Comparison of ENCODE assay signal across 12 mouse cellular contexts in the genomic region with DNA sequence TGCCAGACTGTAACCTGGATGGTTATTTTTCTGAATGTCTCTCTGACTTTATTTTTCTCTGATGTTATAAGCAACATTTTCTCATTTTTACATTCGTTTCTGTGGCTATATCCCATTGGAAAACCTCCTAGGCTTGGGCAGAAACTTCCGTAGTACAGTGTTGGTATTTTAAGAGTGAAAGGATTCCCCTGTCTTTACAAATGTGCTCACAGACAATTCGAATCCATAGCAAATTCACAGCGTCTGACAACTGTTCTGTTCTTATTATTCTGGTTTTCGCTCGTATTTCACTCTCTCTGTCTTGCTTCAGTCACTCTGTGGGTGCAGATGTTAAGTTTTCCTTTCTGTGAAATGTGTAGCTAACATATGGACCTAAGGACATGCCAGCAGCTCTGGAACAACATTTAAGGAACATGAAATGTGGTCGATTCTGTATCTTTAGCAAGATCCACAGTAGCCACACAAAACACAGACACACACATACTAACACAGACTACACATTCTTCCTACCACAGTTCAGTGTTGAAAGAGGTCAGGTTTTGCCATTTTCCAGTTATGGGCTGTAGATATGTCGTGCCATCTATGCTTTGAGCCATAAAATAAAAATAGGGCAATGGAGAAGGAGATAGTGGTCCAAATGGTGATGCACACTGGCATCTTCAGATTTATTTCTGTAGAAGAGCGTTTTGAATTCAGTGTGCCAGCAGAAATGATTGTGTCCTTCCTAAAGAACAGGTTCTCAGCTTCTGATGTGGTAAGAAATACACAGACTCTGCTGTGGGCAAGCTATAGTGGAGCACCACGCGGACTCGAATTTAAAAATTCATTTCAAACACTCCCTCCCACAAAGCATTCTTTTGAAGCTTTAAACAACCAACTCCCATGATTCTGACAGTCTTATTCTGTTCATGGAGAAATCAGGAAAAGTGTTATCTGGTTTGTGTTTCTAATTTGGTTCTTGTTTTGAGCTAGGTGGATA.
DNase-seq lines count a peak whose midpoint lies in the region; ATAC-seq lines count a peak whose summit lies in the region.
"Had no signal": no experiment of that assay in that cellular context is flagged by ENCODE, and none has a peak within 500 bp of the region (broad histone marks: within the 10 kb centered on the region; RNA-seq: fewer than 3 reads in every experiment).

No protein-coding gene starts in this region.

- no peaks in the 10 kb centered on the region for H3K27me3 ChIP-seq in embryonic facial prominence, embryonic 15.5 days
- H3K27me3 ChIP-seq in hindbrain, embryonic 15.5 days = no peaks in the 10 kb centered on the region
- no peaks in the 10 kb centered on the region for H3K27me3 ChIP-seq in midbrain, embryonic 16.5 days (ENCODE audit: control insufficient read depth, insufficient read depth, low read depth, low read length)
- H3K27me3 ChIP-seq: heart, embryonic 12.5 days had no signal

- peak overlapping the region; percentile 35; the same call in 1 of the 2 replicates for H3K4me2 ChIP-seq in embryonic facial prominence, embryonic 15.5 days (replicated peaks)
- H3K4me2 ChIP-seq in hindbrain, embryonic 15.5 days = peak overlapping the region; percentile 67
- peak overlapping the region; percentile 68 for H3K4me2 ChIP-seq in midbrain, embryonic 16.5 days (ENCODE audit: low read length)
- H3K4me2 ChIP-seq: heart, embryonic 12.5 days had no signal

- DNase-seq in layer of hippocampus, adult 11-12 months (ENCODE audit: low spot score) = peak; percentile 31
- no peak for DNase-seq in layer of hippocampus, postnatal 25 days (ENCODE audit: extremely low spot score in 1 of 2, low spot score in 1 of 2)
- DNase-seq in testis, postnatal 10 days (ENCODE audit: low spot score) = no peak
- DNase-seq in spleen, postnatal 14 days (ENCODE audit: low spot score in 2 of 2) = no peak
- DNase-seq in gastrocnemius, postnatal 36 days = no peak
- DNase-seq: kidney, adult 9 months; thymus, adult 2 months had no signal

- intact Hi-C loops in gastrocnemius, postnatal 36 days (cut with DNase I) = loop anchor here (5.0 kb wide), 1 partner anchor 80 kb away; no protein-coding TSS in a partner anchor

- H3K9me3 ChIP-seq in embryonic facial prominence, embryonic 15.5 days (replicated peaks) = no peaks in the 10 kb centered on the region
- H3K9me3 ChIP-seq in hindbrain, embryonic 15.5 days = no peaks in the 10 kb centered on the region
- no peaks in the 10 kb centered on the region for H3K9me3 ChIP-seq in midbrain, embryonic 16.5 days (replicated peaks; ENCODE audit: control insufficient read depth, low read length, poor library complexity, severe bottlenecking)
- H3K9me3 ChIP-seq: heart, embryonic 12.5 days had no signal

- 61% methylated on average over 12 of the region's 12 CpGs for WGBS in embryonic facial prominence, embryonic 15.5 days
- WGBS in hindbrain, embryonic 15.5 days = 9% methylated on average over 12 of the region's 12 CpGs
- 11% methylated on average over 12 of the region's 12 CpGs for WGBS in midbrain, embryonic 16.5 days

- H3K4me3 ChIP-seq in embryonic facial prominence, embryonic 15.5 days (replicated peaks) = no peak overlapping the region
- peak overlapping the region; percentile 50 for H3K4me3 ChIP-seq in hindbrain, embryonic 15.5 days
- peak overlapping the region; percentile 37 for H3K4me3 ChIP-seq in midbrain, embryonic 16.5 days (ENCODE audit: low read depth, low read length)
- H3K4me3 ChIP-seq: heart, embryonic 12.5 days had no signal

- H3K36me3 ChIP-seq in embryonic facial prominence, embryonic 15.5 days = no peaks in the 10 kb centered on the region
- H3K36me3 ChIP-seq in hindbrain, embryonic 15.5 days = no peaks in the 10 kb centered on the region
- H3K36me3 ChIP-seq in midbrain, embryonic 16.5 days (ENCODE audit: control insufficient read depth, insufficient read depth, low read length) = no peaks in the 10 kb centered on the region
- H3K36me3 ChIP-seq: heart, embryonic 12.5 days had no signal

- ATAC-seq in embryonic facial prominence, embryonic 15.5 days (ENCODE audit: insufficient number of reproducible peaks, low FRiP score, low TSS enrichment, low read depth) = no peak
- ATAC-seq in hindbrain, embryonic 15.5 days (ENCODE audit: low FRiP score, low read depth) = no peak
- no peak for ATAC-seq in midbrain, embryonic 16.5 days

- H3K4me1 ChIP-seq in embryonic facial prominence, embryonic 15.5 days = peaks cover 25% of the 10 kb centered on the region
- H3K4me1 ChIP-seq in hindbrain, embryonic 15.5 days (replicated peaks) = peaks cover 3% of the 10 kb centered on the region; the same call in 1 of the 2 replicates
- peaks cover 5% of the 10 kb centered on the region for H3K4me1 ChIP-seq in midbrain, embryonic 16.5 days (ENCODE audit: control insufficient read depth, insufficient read depth, low read length)

- no peak overlapping the region for H3K9ac ChIP-seq in embryonic facial prominence, embryonic 15.5 days
- peak overlapping the region; percentile 84 for H3K9ac ChIP-seq in hindbrain, embryonic 15.5 days
- H3K9ac ChIP-seq in midbrain, embryonic 16.5 days (ENCODE audit: low read depth, low read length) = peak overlapping the region; percentile 69
- H3K9ac ChIP-seq: heart, embryonic 12.5 days; liver, embryonic 14.5 days had no signal

- H3K27ac ChIP-seq in embryonic facial prominence, embryonic 15.5 days (replicated peaks) = peak overlapping the region; percentile 45
- peak overlapping the region; percentile 99 for H3K27ac ChIP-seq in hindbrain, embryonic 15.5 days (replicated peaks)
- H3K27ac ChIP-seq in midbrain, embryonic 16.5 days (ENCODE audit: low read length) = peak overlapping the region; percentile 96
- H3K27ac ChIP-seq: liver, embryonic 14.5 days had no signal

Comparison
In these comparisons a context has a peak if more than half of its experiments do, and no peak if none do; other contexts are left out.
1. H3K27ac ChIP-seq: peak in every context shown above with its lines; median percentile 99 in hindbrain, embryonic 15.5 days; 96 in midbrain, embryonic 16.5 days; 45 in embryonic facial prominence, embryonic 15.5 days.